8 mouse cellular contexts compared by ENCODE assay signal in the genomic region with DNA sequence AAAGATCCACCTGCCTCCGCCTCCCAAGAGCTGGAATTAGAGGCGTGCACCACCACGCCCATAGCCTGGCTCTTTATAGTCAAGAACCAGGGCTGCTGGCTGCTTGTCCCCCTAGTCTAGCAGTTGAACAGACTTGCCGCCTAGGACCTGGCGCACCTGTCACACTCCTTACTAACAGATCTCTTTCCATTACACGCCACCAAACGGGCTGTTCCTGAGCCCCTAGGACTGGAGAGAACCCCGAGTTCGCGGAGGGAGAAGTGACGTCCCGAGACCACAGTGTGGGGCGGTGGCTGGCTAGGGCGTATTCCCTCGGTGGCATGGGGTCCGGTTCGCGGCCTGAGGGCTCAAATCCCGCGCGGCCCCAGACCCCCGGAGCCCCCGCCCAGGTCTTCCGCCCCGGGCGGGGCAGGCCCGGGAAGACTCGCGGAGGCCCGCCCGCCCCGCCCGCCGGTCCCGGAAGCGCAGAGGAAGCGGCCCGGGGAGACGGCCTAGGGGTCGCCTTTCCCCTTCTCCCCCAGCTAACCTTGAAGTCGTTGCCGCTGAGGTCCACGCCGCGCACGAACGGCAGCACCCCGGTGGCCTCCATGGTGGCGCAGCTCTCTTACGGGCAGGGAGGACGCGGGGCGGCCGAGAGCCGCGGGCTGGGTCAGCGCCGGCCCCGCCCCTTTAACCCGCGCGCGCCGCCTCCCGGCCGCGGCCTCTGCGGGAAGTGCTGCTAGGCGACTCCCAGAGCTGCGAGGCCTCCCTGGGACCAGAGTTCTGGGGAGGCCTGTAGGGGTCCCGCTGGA. TPM values are rescaled to one million over a fixed set of nuclear protein-coding genes. Genes with fewer than 3 reads are reported as not detected.
A peak's percentile ranks its signal among the peaks of the same experiment; 100 is the strongest.
DNase-seq lines count a peak whose midpoint lies in the region; ATAC-seq and TF ChIP-seq lines count a peak whose summit lies in the region.

Gene Flii, minus strand, starts transcription at position 663 of the 791 bp plus-strand sequence.

- peaks cover 36% of the 10 kb centered on the region for H3K36me3 ChIP-seq in hindbrain, embryonic 16.5 days (ENCODE audit: control insufficient read depth, insufficient read depth, low read length)
- H3K36me3 ChIP-seq in megakaryocyte, embryonic 14.5 days (replicated peaks; ENCODE audit: low read length) = peaks cover 60% of the 10 kb centered on the region

- peaks cover 24% of the 10 kb centered on the region for H3K4me1 ChIP-seq in hindbrain, embryonic 16.5 days (ENCODE audit: control insufficient read depth, insufficient read depth, low read depth, low read length)
- H3K4me1 ChIP-seq in megakaryocyte, embryonic 14.5 days = peaks cover 49% of the 10 kb centered on the region

- peak; percentile 78 for TF ChIP-seq CTCF in gastrocnemius, adult 2 months (IDR thresholded peaks at IDR 0.05)

- peak within 1 kb of the TSS; percentile 79 for H3K4me3 ChIP-seq in gastrocnemius, adult 2 months
- H3K4me3 ChIP-seq in hindbrain, embryonic 16.5 days (ENCODE audit: low read length) = peak within 1 kb of the TSS; percentile 70
- peak within 1 kb of the TSS; percentile 99 for H3K4me3 ChIP-seq in megakaryocyte, embryonic 14.5 days (replicated peaks)

- ATAC-seq in hindbrain, embryonic 16.5 days = peak; percentile 75

- peak within 1 kb of the TSS; percentile 97 for H3K27ac ChIP-seq in gastrocnemius, adult 2 months
- peak within 1 kb of the TSS; percentile 90 for H3K27ac ChIP-seq in hindbrain, embryonic 16.5 days (ENCODE audit: low read depth, low read length)

- peak within 1 kb of the TSS; percentile 92 for H3K9ac ChIP-seq in hindbrain, embryonic 16.5 days (ENCODE audit: low read depth, low read length)

- intact Hi-C loops in gastrocnemius, adult 2 months (cut with DNase I) = loop anchor here (1.0 to 2.0 kb wide), 2 partner anchors 18 to 27 kb away; partner anchors contain the start of gene Llgl1

- peak within 1 kb of the TSS; percentile 77 for H3K4me2 ChIP-seq in hindbrain, embryonic 16.5 days (ENCODE audit: low read length)

- no peaks in the 10 kb centered on the region for H3K27me3 ChIP-seq in hindbrain, embryonic 16.5 days (replicated peaks; ENCODE audit: control insufficient read depth, insufficient read depth, low read length)
- no peaks in the 10 kb centered on the region for H3K27me3 ChIP-seq in megakaryocyte, embryonic 14.5 days (replicated peaks)

- DNase-seq in ZHBTc4 (ENCODE audit: low read depth, low spot score) = peak; percentile 83
- peak; percentile 52 to 81 for DNase-seq in cerebellum, postnatal 4 days (ENCODE audit: low spot score in 2 of 2)
- DNase-seq in gastrocnemius, adult 2 months = peak; percentile 91
- DNase-seq in left cerebral cortex, adult 8-10 months (ENCODE audit: low spot score in 2 of 2) = peak in 1 of 2 experiments; percentile 60
- peak; percentile 81 to 83 for DNase-seq in right cerebral cortex, postnatal 10 days (ENCODE audit: low spot score in 2 of 2)
- peak; percentile 88 for DNase-seq in urinary bladder, postnatal 25 days (ENCODE audit: low spot score)

- under 1% methylated on average over 68 of the region's 71 CpGs for WGBS in hindbrain, embryonic 16.5 days

- no peaks in the 10 kb centered on the region for H3K9me3 ChIP-seq in hindbrain, embryonic 16.5 days (ENCODE audit: control insufficient read depth, low read length)
- H3K9me3 ChIP-seq in megakaryocyte, embryonic 14.5 days = no peaks in the 10 kb centered on the region

RNA-seq across cellular contexts. Expression of gene Flii, which starts in this region (rescaled TPM):
- total RNA-seq in gastrocnemius, adult 2 months (2021) = 100 to 1,000 TPM in 1 of 2 experiments, 10 to 100 TPM in 1; 96.1 to 103 TPM
- polyA plus RNA-seq in hindbrain, embryonic 16.5 days (2015; fragmentation: Nextera tagmentation; extraction: Ambion mirVana) = 73.3 and 84.8 TPM in 2 replicates
- 10 to 100 TPM; 61.2 to 73.0 (median 62.4) TPM for total RNA-seq in left cerebral cortex, adult 8-10 months (2022)
- 195 and 218 TPM in 2 replicates for polyA plus RNA-seq in megakaryocyte, embryonic 14.5 days (2012; ENCODE audit: insufficient read depth, low replicate concordance)
